Mouse (Mus musculus) frontal cortex, postnatal 10 days (tissue): ENCODE results near the gene Ctla4.
A peak's percentile ranks its signal among the peaks of the same experiment; 100 is the strongest.

Experiments used
- DNase-seq, 2 experiments: peaks; one replicate each; pipeline ENCODE4 v3.0.0; 2022; ENCODE audit warnings: low spot score in 2 of 2, mixed read lengths in 1 of 2

The Ctla4 gene

GRCm38 (mm10) chr1:60865167-60865566 lies 21.6 kb upstream of the Ctla4 start:
- no peak for DNase-seq

GRCm38 (mm10) chr1:60866043-60866442 lies 20.8 kb upstream of the Ctla4 start:
- no peak for DNase-seq

DNA sequence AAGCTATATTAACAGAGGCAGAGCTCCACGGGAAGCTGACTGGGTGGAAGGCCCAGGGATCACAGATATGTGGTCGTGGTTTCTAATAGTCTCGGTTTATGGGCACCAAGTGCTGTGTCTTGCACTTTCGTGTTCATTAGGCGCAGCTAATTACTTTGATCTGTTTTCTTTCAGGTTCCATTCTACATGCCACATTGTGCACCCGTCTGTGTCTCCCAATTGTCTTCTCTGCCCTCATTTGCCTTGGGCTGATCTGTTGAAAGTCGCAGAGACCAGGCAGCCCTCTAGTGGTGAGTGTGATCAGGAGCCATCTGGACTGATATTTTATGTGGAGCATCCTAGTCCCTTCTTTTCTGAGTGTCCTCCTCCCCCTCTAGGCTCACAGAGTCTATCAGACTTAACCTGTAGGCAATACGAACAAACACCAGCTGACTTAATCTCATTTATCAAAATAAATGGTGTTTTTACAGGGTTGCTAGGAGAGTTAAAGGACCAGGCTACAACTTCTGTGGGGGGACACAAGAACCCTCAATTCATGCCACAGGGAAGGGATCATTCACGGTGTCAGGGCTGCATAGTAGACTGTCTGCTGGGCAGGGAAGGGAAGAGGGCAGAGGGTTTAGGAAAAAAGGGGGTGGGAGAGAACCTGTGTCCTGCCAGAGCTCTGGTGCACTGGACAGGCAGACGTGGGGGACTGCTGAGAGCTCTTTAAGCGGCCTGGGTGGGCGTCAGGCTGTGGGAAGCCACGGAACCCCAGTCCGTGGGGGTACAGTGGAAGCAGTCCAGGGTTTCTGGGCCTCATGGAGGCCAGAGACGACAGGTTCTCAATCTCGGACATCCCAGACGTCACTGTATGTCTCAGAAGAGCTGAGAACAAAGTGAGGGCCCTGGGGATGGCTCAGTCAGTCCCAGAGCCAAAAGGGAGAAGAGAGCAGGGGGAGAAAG lies 18.2 kb upstream of the Ctla4 start:
- DNase-seq: peak in 1 of 2 experiments; percentile 51

DNA sequence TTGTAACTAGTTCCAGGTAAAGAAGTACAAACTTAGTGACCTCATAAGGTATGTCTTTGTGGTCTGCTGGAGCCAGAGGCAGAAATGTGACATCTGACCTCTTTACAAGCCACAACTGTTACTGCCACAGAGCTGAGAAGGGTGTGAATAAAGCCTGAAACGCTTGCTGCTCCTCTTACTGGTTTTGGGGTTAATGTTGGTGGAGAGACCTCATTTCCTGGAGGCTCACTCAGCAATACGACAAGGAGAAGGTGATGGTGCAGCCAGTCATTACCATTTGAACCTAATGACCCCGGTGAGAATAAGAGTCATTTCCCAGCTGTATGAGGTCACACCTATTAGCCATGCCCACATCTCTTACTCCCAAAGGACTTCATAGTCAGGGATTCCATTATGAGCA lies 11.5 kb upstream of the Ctla4 start:
- DNase-seq: no peak

GRCm38 (mm10) chr1:60880116-60880867 lies 6.5 kb upstream of the Ctla4 start:
- DNase-seq: no peak

DNA sequence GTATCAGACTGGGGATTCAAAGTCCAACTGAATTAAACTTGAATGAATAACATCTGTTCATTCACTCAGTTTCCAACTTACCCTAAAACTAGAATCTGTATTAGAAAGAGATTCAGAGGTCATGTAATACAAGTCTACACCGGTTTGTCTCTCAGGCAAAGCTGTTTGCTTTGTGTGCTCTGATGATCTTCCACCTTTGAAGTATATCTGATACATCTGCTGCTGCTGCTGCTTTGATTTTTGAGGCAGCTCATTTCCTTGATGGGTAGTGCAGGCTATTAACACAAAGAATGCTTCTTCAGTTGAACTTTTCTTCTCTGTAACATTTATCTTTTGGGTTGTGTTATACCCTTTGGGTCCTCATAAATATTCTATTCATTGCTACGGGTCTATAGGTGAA lies 4.0 kb upstream of the Ctla4 start:
- no peak for DNase-seq

- DNase-seq: no peak
Observed at GRCm38 (mm10) chr1:60883279-60883678, 3.5 kb upstream of the Ctla4 start.

GRCm38 (mm10) chr1:60884611-60885010 lies 2.2 kb upstream of the Ctla4 start:
- DNase-seq: no peak

DNA sequence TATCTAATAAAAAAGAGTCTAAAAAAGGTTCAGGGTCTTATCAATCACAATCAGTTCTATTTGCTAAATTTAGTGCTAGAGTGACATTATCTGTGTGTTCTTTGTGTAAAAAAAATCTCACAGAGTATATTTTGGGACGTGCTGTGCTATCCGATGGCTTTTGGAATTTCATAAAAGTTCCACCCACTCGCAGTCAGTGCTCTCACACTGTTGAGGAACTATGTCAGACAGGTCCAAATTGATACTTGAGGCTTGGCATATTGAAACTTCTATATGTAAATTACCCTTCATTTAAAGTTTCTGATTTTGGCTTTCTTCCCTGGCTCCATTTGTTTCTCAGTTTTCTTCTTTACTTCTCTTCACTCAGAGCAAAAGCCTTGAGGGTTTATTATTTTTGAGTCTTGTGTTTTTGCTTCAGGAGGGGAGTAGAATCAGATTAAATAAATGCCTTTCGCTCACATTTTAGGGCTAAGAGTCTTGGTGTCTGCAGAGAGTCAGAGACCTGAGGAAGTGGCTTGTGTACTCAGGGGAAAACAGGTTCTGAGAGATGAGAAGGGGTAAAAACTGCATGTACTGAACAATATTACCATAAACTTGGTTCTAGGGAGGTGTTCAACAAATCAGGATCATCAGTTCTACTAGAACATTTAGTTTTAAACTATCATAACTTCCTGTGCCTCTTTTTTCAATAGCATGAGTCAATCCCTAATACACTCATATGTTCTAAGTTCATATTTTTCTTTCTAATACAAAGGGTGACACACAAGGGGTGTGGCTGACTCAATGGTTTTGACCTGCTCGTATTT lies 11.5 kb downstream of the Ctla4 start:
- no peak for DNase-seq

- DNase-seq: no peak
Observed at GRCm38 (mm10) chr1:60898933-60899210, 12.1 kb downstream of the Ctla4 start.

DNA sequence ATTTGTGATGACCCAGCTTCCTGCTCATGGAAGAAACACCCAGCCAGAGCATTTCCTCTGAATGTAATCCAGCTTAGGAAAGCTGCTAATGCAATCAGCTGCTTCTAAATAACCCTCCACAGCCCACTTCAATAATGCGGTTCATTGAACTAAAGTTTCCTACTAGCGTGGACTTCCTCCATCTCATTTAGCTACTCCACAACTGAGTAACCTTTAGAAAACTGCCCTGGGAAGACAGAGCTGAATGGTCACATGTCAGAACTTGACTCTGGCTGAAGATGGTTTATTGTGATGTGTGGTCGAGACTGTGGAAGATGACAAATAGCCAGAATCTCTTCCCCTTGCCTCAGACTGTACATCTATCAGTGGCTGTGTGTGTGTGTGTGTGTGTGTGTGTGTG lies 12.4 kb downstream of the Ctla4 start:
- no peak for DNase-seq

DNA sequence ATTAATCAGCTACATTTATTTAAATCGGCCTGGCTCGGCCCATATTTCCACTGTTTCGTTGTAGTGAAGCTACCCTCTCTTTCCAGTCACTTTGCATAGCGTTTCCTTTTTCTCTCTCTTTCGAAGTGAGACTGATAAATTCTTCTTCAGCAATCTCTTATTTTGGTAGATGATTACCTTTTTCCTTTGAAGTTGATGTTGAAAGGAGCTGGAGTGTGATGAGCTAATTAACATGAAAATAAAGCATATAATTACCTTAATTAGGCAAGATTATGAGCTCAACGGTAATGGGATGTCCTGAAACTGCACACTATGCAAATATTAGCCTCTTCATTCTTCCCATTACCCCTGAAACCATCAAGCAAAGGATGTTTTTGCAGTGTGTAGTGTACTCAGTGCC lies 15.7 kb downstream of the Ctla4 start:
- no peak for DNase-seq

DNA sequence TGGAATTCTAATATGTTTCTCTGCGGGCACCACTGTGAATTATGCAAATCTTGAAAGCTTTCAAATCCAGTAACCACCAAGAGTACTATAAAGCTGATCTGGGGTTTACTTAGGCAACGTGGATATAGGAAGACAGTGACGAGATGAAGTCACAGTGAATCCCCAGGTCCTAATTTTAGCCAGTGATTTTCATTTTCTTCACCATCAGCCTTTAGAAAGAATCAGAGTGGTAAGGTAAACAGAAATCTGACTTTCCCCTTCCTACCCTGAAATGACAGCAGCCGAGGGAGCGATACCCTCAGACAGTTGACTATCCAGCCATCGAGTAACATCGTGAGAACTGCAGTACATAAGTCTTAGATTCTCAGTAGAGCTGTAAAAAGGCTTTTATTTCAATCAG lies 16.3 kb downstream of the Ctla4 start:
- no peak for DNase-seq

- DNase-seq: no peak
Observed at GRCm38 (mm10) chr1:60904456-60904978, 17.7 kb downstream of the Ctla4 start.

- no peak for DNase-seq
Observed at GRCm38 (mm10) chr1:60907466-60907865, 20.7 kb downstream of the Ctla4 start.

DNA sequence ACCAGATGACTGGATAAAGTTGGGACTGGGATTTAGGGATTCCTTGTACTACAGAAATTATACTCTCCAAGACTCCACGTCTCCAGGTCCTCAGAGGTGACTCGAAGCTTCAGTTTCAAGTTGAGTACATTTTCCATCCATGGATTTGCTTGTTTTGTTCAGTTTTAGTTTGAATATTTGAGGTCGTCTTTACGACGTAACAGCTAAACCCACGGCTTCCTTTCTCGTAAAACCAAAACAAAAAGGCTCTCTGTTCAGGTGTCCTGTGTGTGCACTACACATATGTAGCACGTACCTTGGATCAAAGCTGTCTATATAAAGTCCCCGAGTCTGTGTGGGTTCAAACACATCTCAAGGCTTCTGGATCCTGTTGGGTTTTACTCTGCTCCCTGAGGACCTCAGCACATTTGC lies 22.0 kb downstream of the Ctla4 start:
- DNase-seq: no peak

DNA sequence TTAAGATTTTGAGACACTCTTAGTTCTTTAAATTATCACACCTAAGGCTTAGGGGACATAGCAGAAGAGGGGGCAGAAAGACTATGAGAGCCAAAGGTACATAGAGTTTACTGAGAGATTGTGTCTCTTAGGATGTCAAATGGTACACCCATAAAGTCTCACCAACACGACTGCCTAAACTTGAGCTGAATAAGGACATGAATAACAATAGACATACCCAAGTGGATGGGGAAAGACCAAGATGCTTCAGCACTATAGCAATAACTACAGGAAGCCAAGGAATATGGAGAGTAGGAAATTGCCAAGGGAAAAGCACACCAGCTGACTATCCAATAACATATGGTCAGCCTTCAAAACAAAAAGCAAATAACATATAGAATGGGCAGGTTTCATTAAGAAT lies 22.9 kb downstream of the Ctla4 start:
- DNase-seq: no peak

- DNase-seq: no peak
Observed at GRCm38 (mm10) chr1:60910796-60911195, 24.0 kb downstream of the Ctla4 start.

DNA sequence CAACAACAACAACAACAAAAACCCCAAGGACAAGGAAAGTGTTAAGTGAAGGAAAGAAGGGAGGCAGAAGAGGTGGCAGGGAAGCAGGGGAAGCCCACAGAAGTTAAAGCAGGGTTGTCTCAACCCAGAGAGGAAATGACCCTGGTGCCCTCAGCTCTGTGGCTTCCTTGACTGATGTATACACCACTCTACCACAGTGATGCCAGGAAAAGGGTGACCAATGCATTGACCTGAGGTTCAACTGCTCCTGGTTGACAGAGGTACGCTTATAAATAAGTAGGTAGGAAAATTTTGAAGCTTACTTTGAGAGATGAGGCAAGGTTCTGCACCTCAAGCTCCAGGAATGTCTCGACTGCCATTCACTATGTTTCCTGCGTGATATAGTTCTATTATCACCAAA lies 24.8 kb downstream of the Ctla4 start:
- no peak for DNase-seq

DNA sequence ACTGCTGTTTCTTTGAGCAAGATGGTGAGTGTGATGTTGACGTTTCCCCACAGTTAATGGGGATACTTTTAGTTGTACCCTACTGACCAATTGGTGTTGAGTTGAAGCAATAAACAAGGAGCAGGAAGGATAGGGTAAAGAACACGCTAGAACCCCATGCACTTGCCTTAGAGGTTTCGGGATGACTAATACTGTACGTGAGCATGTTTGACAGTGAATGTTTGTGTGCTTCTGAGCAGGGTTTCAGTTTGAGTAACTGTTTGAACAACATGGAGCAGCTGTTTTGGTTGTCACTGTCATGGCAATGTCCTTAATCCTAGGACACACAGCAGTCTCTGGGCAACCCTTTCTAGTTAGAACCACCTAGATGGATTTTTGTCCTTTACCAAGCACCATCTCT lies 26.5 kb downstream of the Ctla4 start:
- no peak for DNase-seq

DNA sequence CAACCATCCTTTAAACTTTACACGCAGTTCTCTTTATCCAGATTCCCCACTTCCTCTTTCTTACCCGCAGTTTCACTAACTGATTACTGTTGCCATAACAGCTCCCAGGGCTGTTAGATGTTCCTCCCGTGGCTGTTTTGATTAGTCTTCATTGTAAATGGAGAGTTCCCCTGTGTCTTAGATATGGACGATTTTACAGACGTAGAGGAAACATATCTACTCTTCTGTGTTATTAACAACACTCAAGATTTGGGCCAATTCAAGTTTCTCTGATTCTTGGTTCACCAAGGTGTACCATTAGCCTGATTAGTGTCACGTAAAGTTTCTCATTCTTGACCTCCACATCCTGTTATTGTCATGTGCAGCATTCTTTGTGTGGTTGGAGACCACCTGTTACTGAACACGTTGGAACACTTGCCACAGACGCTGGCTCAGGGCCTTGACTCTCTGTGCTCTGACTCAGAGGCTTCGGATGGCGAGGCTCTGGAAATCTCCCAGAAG lies 29.5 kb downstream of the Ctla4 start:
- DNase-seq: no peak
